Mouse (Mus musculus) olfactory bulb, adult 2 months (tissue): ENCODE measurements around the gene Nhlh2.

Experiments
- CTCF ChIP-seq: fragments of 200-500 bp; IDR thresholded peaks from 2 replicates; pipeline ENCODE4 v1.5.1; 2012; ENCODE audit warnings: low read depth, mild to moderate bottlenecking, low read length, moderate library complexity; ENCODE audit not compliant: insufficient read depth
- POLR2A ChIP-seq: fragments of 200-500 bp; IDR thresholded peaks from 2 replicates; pipeline ENCODE4 v1.6.1; 2012; ENCODE audit warnings: mild to moderate bottlenecking, low read depth, low read length, moderate library complexity; ENCODE audit not compliant: insufficient read depth

DNA sequence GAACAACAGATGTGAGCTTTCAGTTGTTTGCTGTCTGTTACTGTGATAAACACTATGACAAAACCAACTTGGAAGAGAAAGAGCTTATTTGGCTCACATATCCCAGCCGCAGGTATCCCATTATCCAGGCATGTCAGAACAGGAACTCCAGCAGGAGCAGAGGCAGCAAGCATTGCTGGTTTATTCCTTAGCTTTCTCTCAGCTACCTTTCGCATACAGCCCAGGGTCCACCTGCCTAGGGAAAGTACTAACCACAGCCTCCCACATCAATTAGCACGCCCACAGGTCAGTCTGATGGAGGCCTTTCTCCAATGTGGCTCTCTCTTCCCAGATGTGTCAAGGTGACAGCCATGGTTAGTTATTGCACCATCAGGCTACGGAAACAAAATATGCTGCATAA, 31.8 kb downstream of the Nhlh2 start:
- TF ChIP-seq CTCF (no peak), POLR2A (no peak)
